Mouse (Mus musculus): ENCODE data around the gene Cyp2ab1. TPM values are rescaled to one million over a fixed set of nuclear protein-coding genes. Genes with fewer than 3 reads are reported as not detected.
"Not testable (repeated sequence)": the region's sequence is repeated elsewhere in the genome, so short reads cannot be mapped to it uniquely, and the experiment has no call there.

The Cyp2ab1 gene
- polyA plus RNA-seq (2015; fragmentation: Nextera tagmentation; extraction: Ambion mirVana), result 0.09 TPM in 1 of 2 replicates, not detected in the other

GRCm38 (mm10) chr16:20325286-20325685 lies at the start of gene Cyp2ab1:
Gene Cyp2ab1, minus strand, starts transcription at chr16:20325404.
- Histone ChIP-seq H3K4me1 (no peaks in the 10 kb centered on the region), H3K9ac (no peak within 1 kb of the TSS), H3K27me3 (no peaks in the 10 kb centered on the region), H3K9me3 (no peaks in the 10 kb centered on the region), H3K4me2 (no peak within 1 kb of the TSS), H3K27ac (no peak within 1 kb of the TSS), H3K36me3 (no peaks in the 10 kb centered on the region), H3K4me3 (no peak within 1 kb of the TSS)
- ATAC-seq (ENCODE audit: borderline replicate concordance, extremely low read depth, low FRiP score, low TSS enrichment), result no peak
- WGBS, result 48% methylated on average over 5 of the region's 5 CpGs

GRCm38 (mm10) chr16:20371731-20372130 lies 46.5 kb upstream of the Cyp2ab1 start:
- H3K4me2 ChIP-seq, result no peak overlapping the region
- 59% methylated on average over 4 of the region's 4 CpGs for WGBS
- H3K36me3 ChIP-seq, result peaks cover 60% of the 10 kb centered on the region

GRCm38 (mm10) chr16:20368221-20368620 lies 43.0 kb upstream of the Cyp2ab1 start:
- Histone ChIP-seq H3K9ac (no peak overlapping the region), H3K9me3 (no peaks in the 10 kb centered on the region), H3K4me2 (no peak overlapping the region), H3K4me1 (no peaks in the 10 kb centered on the region), H3K27ac (no peak overlapping the region), H3K36me3 (peaks cover 67% of the 10 kb centered on the region), H3K27me3 (no peaks in the 10 kb centered on the region), H3K4me3 (no peak overlapping the region)
- ATAC-seq (ENCODE audit: borderline replicate concordance, extremely low read depth, low FRiP score, low TSS enrichment), result no peak
- WGBS, result 87% methylated on average over 9 of the region's 9 CpGs

More at GRCm38 (mm10) chr16:20371731-20372130, 46.5 kb upstream of the Cyp2ab1 start:
- no peaks in the 10 kb centered on the region for H3K4me1 ChIP-seq
- H3K27ac ChIP-seq, result no peak overlapping the region
- ATAC-seq (ENCODE audit: borderline replicate concordance, extremely low read depth, low FRiP score, low TSS enrichment), result no peak
- H3K9me3 ChIP-seq, result no peaks in the 10 kb centered on the region
- no peaks in the 10 kb centered on the region for H3K27me3 ChIP-seq
- H3K4me3 ChIP-seq, result no peak overlapping the region
- H3K9ac ChIP-seq, result no peak overlapping the region

GRCm38 (mm10) chr16:20362121-20362520 lies 36.9 kb upstream of the Cyp2ab1 start:
- no peak for ATAC-seq (ENCODE audit: borderline replicate concordance, extremely low read depth, low FRiP score, low TSS enrichment)

GRCm38 (mm10) chr16:20361496-20361895 lies 36.3 kb upstream of the Cyp2ab1 start:
- not testable (repeated sequence) for H3K27ac ChIP-seq; H3K9me3 ChIP-seq; H3K4me3 ChIP-seq; H3K9ac ChIP-seq; ATAC-seq (ENCODE audit: borderline replicate concordance, extremely low read depth, low FRiP score, low TSS enrichment); H3K4me1 ChIP-seq; H3K4me2 ChIP-seq; H3K27me3 ChIP-seq
- peaks cover 35% of the 10 kb centered on the region for H3K36me3 ChIP-seq
- WGBS, result 95% methylated on average over 3 of the region's 3 CpGs

More at GRCm38 (mm10) chr16:20362121-20362520, 36.9 kb upstream of the Cyp2ab1 start:
- Histone ChIP-seq H3K4me2 (no peak overlapping the region), H3K27ac (no peak overlapping the region), H3K36me3 (peaks cover 40% of the 10 kb centered on the region), H3K4me3 (no peak overlapping the region), H3K4me1 (no peaks in the 10 kb centered on the region), H3K9me3 (no peaks in the 10 kb centered on the region), H3K9ac (no peak overlapping the region), H3K27me3 (no peaks in the 10 kb centered on the region)
- WGBS, result 82% methylated on average over 11 of the region's 11 CpGs

- Histone ChIP-seq H3K9ac (no peak overlapping the region), H3K36me3 (peaks cover 34% of the 10 kb centered on the region), H3K4me2 (no peak overlapping the region), H3K27me3 (no peaks in the 10 kb centered on the region), H3K4me1 (no peaks in the 10 kb centered on the region), H3K9me3 (no peaks in the 10 kb centered on the region), H3K4me3 (no peak overlapping the region), H3K27ac (no peak overlapping the region)
- no peak for ATAC-seq (ENCODE audit: borderline replicate concordance, extremely low read depth, low FRiP score, low TSS enrichment)
- WGBS, result 86% methylated on average over 9 of the region's 9 CpGs
Observed at GRCm38 (mm10) chr16:20359643-20360295, 34.6 kb upstream of the Cyp2ab1 start.

GRCm38 (mm10) chr16:20357837-20358236 lies 32.6 kb upstream of the Cyp2ab1 start:
- no peak overlapping the region for H3K4me3 ChIP-seq
- no peak overlapping the region for H3K9ac ChIP-seq
- H3K4me2 ChIP-seq, result no peak overlapping the region
- H3K9me3 ChIP-seq, result no peaks in the 10 kb centered on the region
- no peaks in the 10 kb centered on the region for H3K27me3 ChIP-seq
- no peak overlapping the region for H3K27ac ChIP-seq
- no peaks in the 10 kb centered on the region for H3K4me1 ChIP-seq
- H3K36me3 ChIP-seq, result peaks cover 18% of the 10 kb centered on the region
- no peak for ATAC-seq (ENCODE audit: borderline replicate concordance, extremely low read depth, low FRiP score, low TSS enrichment)
- WGBS, result 94% methylated on average over 5 of the region's 5 CpGs

- peaks cover 20% of the 10 kb centered on the region for H3K36me3 ChIP-seq
- WGBS, result 89% methylated on average over 2 of the region's 2 CpGs
Observed at GRCm38 (mm10) chr16:20354762-20355161, 29.6 kb upstream of the Cyp2ab1 start.

GRCm38 (mm10) chr16:20354011-20354410 lies 28.8 kb upstream of the Cyp2ab1 start:
- Histone ChIP-seq H3K27ac (no peak overlapping the region), H3K4me1 (no peaks in the 10 kb centered on the region), H3K9ac (no peak overlapping the region), H3K4me2 (no peak overlapping the region), H3K27me3 (no peaks in the 10 kb centered on the region), H3K36me3 (peaks cover 16% of the 10 kb centered on the region), H3K9me3 (no peaks in the 10 kb centered on the region), H3K4me3 (no peak overlapping the region)
- no peak for ATAC-seq (ENCODE audit: borderline replicate concordance, extremely low read depth, low FRiP score, low TSS enrichment)
- WGBS, result 96% methylated on average over 1 of the region's 1 CpGs

More at GRCm38 (mm10) chr16:20354762-20355161, 29.6 kb upstream of the Cyp2ab1 start:
- Histone ChIP-seq H3K9me3 (no peaks in the 10 kb centered on the region), H3K27ac (no peak overlapping the region), H3K9ac (no peak overlapping the region), H3K4me1 (no peaks in the 10 kb centered on the region), H3K4me3 (no peak overlapping the region), H3K4me2 (no peak overlapping the region), H3K27me3 (no peaks in the 10 kb centered on the region)
- no peak for ATAC-seq (ENCODE audit: borderline replicate concordance, extremely low read depth, low FRiP score, low TSS enrichment)

GRCm38 (mm10) chr16:20345464-20345863 lies 20.3 kb upstream of the Cyp2ab1 start:
- Histone ChIP-seq H3K36me3 (peaks cover 11% of the 10 kb centered on the region; the same call in 1 of the 2 replicates), H3K27ac (no peak overlapping the region), H3K4me3 (no peak overlapping the region), H3K9me3 (no peaks in the 10 kb centered on the region), H3K4me1 (no peaks in the 10 kb centered on the region), H3K4me2 (no peak overlapping the region), H3K9ac (no peak overlapping the region), H3K27me3 (no peaks in the 10 kb centered on the region)
- no peak for ATAC-seq (ENCODE audit: borderline replicate concordance, extremely low read depth, low FRiP score, low TSS enrichment)
- WGBS, result 80% methylated on average over 1 of the region's 1 CpGs

- no peak overlapping the region for H3K27ac ChIP-seq
- 85% methylated on average over 3 of the region's 3 CpGs for WGBS
- no peaks in the 10 kb centered on the region for H3K4me1 ChIP-seq
- H3K9ac ChIP-seq, result no peak overlapping the region
- no peaks in the 10 kb centered on the region for H3K9me3 ChIP-seq
- peaks cover 26% of the 10 kb centered on the region for H3K36me3 ChIP-seq
- no peak overlapping the region for H3K4me2 ChIP-seq
- no peak for ATAC-seq (ENCODE audit: borderline replicate concordance, extremely low read depth, low FRiP score, low TSS enrichment)
- H3K4me3 ChIP-seq, result no peak overlapping the region
- H3K27me3 ChIP-seq, result no peaks in the 10 kb centered on the region
Observed at GRCm38 (mm10) chr16:20338616-20339015, 13.4 kb upstream of the Cyp2ab1 start.

GRCm38 (mm10) chr16:20334918-20335317 lies 9.7 kb upstream of the Cyp2ab1 start:
- Histone ChIP-seq H3K9ac (no peak overlapping the region), H3K4me1 (no peaks in the 10 kb centered on the region), H3K27ac (no peak overlapping the region), H3K4me2 (no peak overlapping the region), H3K27me3 (no peaks in the 10 kb centered on the region), H3K36me3 (peaks cover 33% of the 10 kb centered on the region), H3K9me3 (no peaks in the 10 kb centered on the region), H3K4me3 (no peak overlapping the region)
- WGBS, result 95% methylated on average over 8 of the region's 8 CpGs
- ATAC-seq (ENCODE audit: borderline replicate concordance, extremely low read depth, low FRiP score, low TSS enrichment), result no peak

All from lung, embryonic 15.5 days (tissue).